Mouse (Mus musculus): ENCODE data around the gene Dntt.

The Dntt gene

GRCm38 (mm10) chr19:41013591-41013990 lies 15.5 kb upstream of the Dntt start:
- DNase-seq: no peak

- DNase-seq: no peak
Observed at GRCm38 (mm10) chr19:41014003-41014402, 15.1 kb upstream of the Dntt start.

GRCm38 (mm10) chr19:41015951-41016716 lies 12.9 kb upstream of the Dntt start:
- peak; percentile 72 for DNase-seq

- DNase-seq: no peak
Observed at GRCm38 (mm10) chr19:41019164-41019675, 9.9 kb upstream of the Dntt start.

GRCm38 (mm10) chr19:41020537-41020936 lies 8.5 kb upstream of the Dntt start:
- no peak for DNase-seq

- DNase-seq: peak; percentile 26
Observed at GRCm38 (mm10) chr19:41022244-41022643, 6.8 kb upstream of the Dntt start.

GRCm38 (mm10) chr19:41026551-41026950 lies 2.5 kb upstream of the Dntt start:
- no peak for DNase-seq

- DNase-seq: no peak
Observed at GRCm38 (mm10) chr19:41027024-41027423, 2.1 kb upstream of the Dntt start.

- no peak for DNase-seq
Observed at GRCm38 (mm10) chr19:41027601-41028000, 1.5 kb upstream of the Dntt start.

- DNase-seq: no peak
Observed at GRCm38 (mm10) chr19:41030161-41030560, 1.1 kb downstream of the Dntt start.

- peak; percentile 26 for DNase-seq
Observed at GRCm38 (mm10) chr19:41031009-41031408, 1.9 kb downstream of the Dntt start.

GRCm38 (mm10) chr19:41031869-41032268 lies 2.8 kb downstream of the Dntt start:
- DNase-seq: no peak

- DNase-seq: no peak
Observed at GRCm38 (mm10) chr19:41035809-41036551, 6.9 kb downstream of the Dntt start.

GRCm38 (mm10) chr19:41039110-41039509 lies 10.0 kb downstream of the Dntt start:
- DNase-seq: no peak

- DNase-seq: peak; percentile 18
Observed at GRCm38 (mm10) chr19:41045091-41045770, 16.2 kb downstream of the Dntt start.

GRCm38 (mm10) chr19:41047437-41048186 lies 18.5 kb downstream of the Dntt start:
- DNase-seq: no peak

GRCm38 (mm10) chr19:41048187-41048559 lies 19.1 kb downstream of the Dntt start:
- DNase-seq: no peak

- no peak for DNase-seq
Observed at GRCm38 (mm10) chr19:41051714-41052113, 22.6 kb downstream of the Dntt start.

GRCm38 (mm10) chr19:41052247-41052646 lies 23.2 kb downstream of the Dntt start:
- DNase-seq: no peak

- DNase-seq: peak; percentile 42
Observed at GRCm38 (mm10) chr19:41053530-41053929, 24.5 kb downstream of the Dntt start.

- DNase-seq: no peak
Observed at GRCm38 (mm10) chr19:41054702-41055101, 25.6 kb downstream of the Dntt start.

GRCm38 (mm10) chr19:41071500-41071899 lies 42.4 kb downstream of the Dntt start:
- peak; percentile 90 for DNase-seq
